Mouse (Mus musculus): ENCODE results near the gene Clba1. TPM values are rescaled to one million over a fixed set of nuclear protein-coding genes. Genes with fewer than 3 reads are reported as not detected.

Gene Clba1
- total RNA-seq (2012; rRNA removed) (11.2 and 15.2 TPM in 2 replicates), polyA plus RNA-seq (2012; ENCODE audit: insufficient read depth in 1 of 2, insufficient read length in 2 of 2, low read depth in 1 of 2, low replicate concordance in 2 of 2, missing spikeins in 1 of 2) (10 to 100 TPM in 1 of 2 experiments, not detected in 1; 21.4 TPM)

GRCm38 (mm10) chr12:112808587-112809364, at the start of gene Clba1:
TSS of gene Clba1 (plus strand) at chr12:112808937.
- peak; percentile 97 for TF ChIP-seq MAX (IDR thresholded peaks at IDR 0.05; ENCODE audit: low read length)
- TF ChIP-seq RCOR1 (IDR thresholded peaks at IDR 0.05; ENCODE audit: low read depth, low read length) = peak; percentile 25; the same call in 1 of the 2 replicates
- TF ChIP-seq POLR2A (IDR thresholded peaks at IDR 0.05; ENCODE audit: control insufficient read depth in 1 of 2, insufficient read depth in 1 of 2, low read depth in 1 of 2, low read length in 2 of 2, poor library complexity in 1 of 2) = peak in 1 of 2 experiments; percentile 93; a peak in 2 of 4 replicates
- TF ChIP-seq HCFC1 (IDR thresholded peaks at IDR 0.05; ENCODE audit: low read depth, low read length) = peak; percentile 89
- peak; percentile 72; the same call in 1 of the 2 replicates for TF ChIP-seq TCF12 (IDR thresholded peaks at IDR 0.05; ENCODE audit: low read depth, low read length)
- TF ChIP-seq JUND (IDR thresholded peaks at IDR 0.05; ENCODE audit: low read depth, low read length) = no peak
- TF ChIP-seq RAD21 (IDR thresholded peaks at IDR 0.05; ENCODE audit: low read depth, low read length) = no peak; the same call in 1 of the 2 replicates
- TF ChIP-seq ZMIZ1 (IDR thresholded peaks at IDR 0.05; ENCODE audit: low read depth, low read length) = peak; percentile 90
- 0 out of 2 replicates have a peak, but pooled peaks have one; percentile 59 for TF ChIP-seq CHD1 (IDR thresholded peaks at IDR 0.05; ENCODE audit: low read depth, low read length)
- TF ChIP-seq MEF2A (IDR thresholded peaks at IDR 0.05; ENCODE audit: extremely low read depth, insufficient replicate concordance, low read depth, low read length, poor library complexity, severe bottlenecking) = peak; percentile 26; the same call in 1 of the 2 replicates
- no peak; the same call in 1 of the 2 replicates for TF ChIP-seq UBTF (IDR thresholded peaks at IDR 0.05; ENCODE audit: borderline replicate concordance, insufficient read depth, low read depth, low read length)
- TF ChIP-seq MYC (IDR thresholded peaks at IDR 0.05; ENCODE audit: low read depth, low read length) = peak; percentile 85
- no peak; a peak in 1 of 4 replicates for TF ChIP-seq EP300 (IDR thresholded peaks at IDR 0.05; ENCODE audit: low read depth in 1 of 2, low read length in 2 of 2)
- TF ChIP-seq CTCF (IDR thresholded peaks at IDR 0.05 in 2 of 3, conservative IDR thresholded peaks at IDR 0.05 in 1 of 3; ENCODE audit: control insufficient read depth in 1 of 3, insufficient read depth in 1 of 3, low read depth in 2 of 3, low read length in 3 of 3, poor library complexity in 1 of 3, severe bottlenecking in 1 of 3) = peak in 1 of 3 experiments; percentile 39; a peak in 3 of 6 replicates
- TF ChIP-seq E2F4 (IDR thresholded peaks at IDR 0.05; ENCODE audit: borderline replicate concordance, low read depth, low read length) = peak; percentile 84; the same call in 1 of the 2 replicates
- TF ChIP-seq TAL1 (IDR thresholded peaks at IDR 0.05; ENCODE audit: low read length) = no peak
- TF ChIP-seq SIN3A (IDR thresholded peaks at IDR 0.05; ENCODE audit: low read length) = peak; percentile 100
- peak; percentile 38; the same call in 1 of the 2 replicates for TF ChIP-seq NRF1 (IDR thresholded peaks at IDR 0.05; ENCODE audit: insufficient read depth, low read depth, low read length, poor library complexity, severe bottlenecking)
- peak; percentile 79 for TF ChIP-seq NELFE (IDR thresholded peaks at IDR 0.05; ENCODE audit: low read depth, low read length)
- TF ChIP-seq ELF1 (IDR thresholded peaks at IDR 0.05; ENCODE audit: low read depth, low read length) = peak; percentile 96
- TF ChIP-seq USF1 (IDR thresholded peaks at IDR 0.05; ENCODE audit: low read depth, low read length) = peak; percentile 52
- TF ChIP-seq ZKSCAN1 (IDR thresholded peaks at IDR 0.05; ENCODE audit: low read depth, low read length) = no peak
- TF ChIP-seq BHLHE40 (IDR thresholded peaks at IDR 0.05; ENCODE audit: borderline replicate concordance, low read depth, low read length) = peak; percentile 56; the same call in 1 of the 2 replicates
- TF ChIP-seq ETS1 (IDR thresholded peaks at IDR 0.05; ENCODE audit: low read depth, low read length) = peak; percentile 67; the same call in 1 of the 2 replicates
- TF ChIP-seq GATA1 (IDR thresholded peaks at IDR 0.05; ENCODE audit: low read depth, low read length) = no peak
- peak; percentile 81 for TF ChIP-seq TBP (IDR thresholded peaks at IDR 0.05; ENCODE audit: low read depth, low read length)
- peak; percentile 14; the same call in 1 of the 2 replicates for TF ChIP-seq MYB (IDR thresholded peaks at IDR 0.05; ENCODE audit: low read depth, low read length)
- peak; percentile 81 for TF ChIP-seq MAZ (IDR thresholded peaks at IDR 0.05; ENCODE audit: low read depth, low read length)
- TF ChIP-seq POLR2AphosphoS2 (IDR thresholded peaks at IDR 0.05; ENCODE audit: low read length) = peak; percentile 59; the same call in 1 of the 2 replicates
- TF ChIP-seq SMC3 (IDR thresholded peaks at IDR 0.05; ENCODE audit: low read depth, low read length) = peak; percentile 23
- no peak; the same call in 1 of the 2 replicates for TF ChIP-seq ZC3H11A (IDR thresholded peaks at IDR 0.05; ENCODE audit: low read depth, low read length)
- peak; percentile 99 for TF ChIP-seq MXI1 (IDR thresholded peaks at IDR 0.05; ENCODE audit: low read depth, low read length)
- H3K9me3 ChIP-seq (replicated peaks; ENCODE audit: insufficient read depth, low read length) = no peaks in the 10 kb centered on the region
- H3K9ac ChIP-seq (ENCODE audit: control insufficient read depth, low read depth, low read length, poor library complexity, severe bottlenecking) = peak within 1 kb of the TSS; percentile 64
- no peak within 1 kb of the TSS for H3K27ac ChIP-seq (ENCODE audit: control insufficient read depth, low read depth, low read length)
- peaks cover 2 to 16% of the 10 kb centered on the region in 2 experiments; a peak in 2 of 4 replicates for H3K27me3 ChIP-seq (ENCODE audit: control insufficient read depth in 1 of 2, insufficient read depth in 2 of 2, low read length in 2 of 2)
- peak within 1 kb of the TSS; percentile 59 to 76 for H3K4me3 ChIP-seq (ENCODE audit: control insufficient read depth in 1 of 2, insufficient read depth in 1 of 2, low read depth in 2 of 2, low read length in 2 of 2)
- peaks cover 0 to 4% of the 10 kb centered on the region in 2 experiments; a peak in 1 of 4 replicates for H3K36me3 ChIP-seq (ENCODE audit: control insufficient read depth in 1 of 2, insufficient read depth in 2 of 2, low read length in 2 of 2)
- no peaks in the 10 kb centered on the region; the same call in 1 of the 2 replicates for H3K79me2 ChIP-seq (ENCODE audit: control insufficient read depth, insufficient read depth, low read length, poor library complexity)
- peaks cover 0 to 11% of the 10 kb centered on the region in 2 experiments; a peak in 3 of 4 replicates for H3K4me1 ChIP-seq (ENCODE audit: control insufficient read depth in 1 of 2, insufficient read depth in 2 of 2, low read length in 2 of 2)
- DNase-seq (ENCODE audit: low read depth, low spot score) = peak; percentile 100

Measured in MEL (cell line).